Mouse (Mus musculus): Measurements from ENCODE around the gene Bst1.

GRCm38 (mm10) chr5:43771555-43771954 lies 47.1 kb upstream of the Bst1 start:
- TF ChIP-seq CTCF (IDR thresholded peaks at IDR 0.05; ENCODE audit: low read depth) (no peak), EP300 (IDR thresholded peaks at IDR 0.05; ENCODE audit: low read depth) (no peak)
